Mouse (Mus musculus) forebrain, embryonic 13.5 days (tissue): ENCODE measurements around the gene Grn. TPM values are rescaled to one million over a fixed set of nuclear protein-coding genes. Genes with fewer than 3 reads are reported as not detected.

Experiments used
- ATAC-seq: fragments of 200-750 bp; cut with Nextera tagmentation; 2 replicates; pipeline ENCODE4 v1.8.0; 2017
- H3K27ac ChIP-seq: fragments of 300-500 bp; sonication (generic); 2 replicates; pipeline ENCODE4 v1.5.1; 2015; ENCODE audit warnings: inconsistent platforms, mild to moderate bottlenecking, moderate library complexity
- H3K27me3 ChIP-seq: fragments of 300-500 bp; sonication (generic); 2 replicates; pipeline ENCODE4 v1.6.1; 2015; ENCODE audit warnings: mild to moderate bottlenecking, inconsistent platforms
- H3K36me3 ChIP-seq: fragments of 300-500 bp; sonication (generic); 2 replicates; pipeline ENCODE4 v1.6.1; 2015; ENCODE audit warnings: mild to moderate bottlenecking, inconsistent platforms; ENCODE audit not compliant: poor library complexity, severe bottlenecking
- H3K4me1 ChIP-seq: fragments of 300-500 bp; sonication (generic); 2 replicates; pipeline ENCODE4 v1.6.1; 2015; ENCODE audit warnings: inconsistent platforms
- H3K4me2 ChIP-seq: fragments of 300-500 bp; sonication (generic); 2 replicates; pipeline ENCODE4 v1.6.1; 2015; ENCODE audit warnings: inconsistent platforms, mild to moderate bottlenecking, moderate library complexity
- H3K4me3 ChIP-seq: fragments of 300-500 bp; sonication (generic); 2 replicates; pipeline ENCODE4 v1.5.1; 2015; ENCODE audit warnings: mild to moderate bottlenecking, inconsistent platforms
- H3K9ac ChIP-seq: fragments of 300-500 bp; sonication (generic); 2 replicates; pipeline ENCODE4 v1.6.1; 2015; ENCODE audit warnings: mild to moderate bottlenecking, inconsistent platforms
- H3K9me3 ChIP-seq: fragments of 300-500 bp; sonication (generic); replicated peaks from 2 replicates; pipeline ENCODE4 v1.6.1; 2016; ENCODE audit warnings: inconsistent platforms
- whole genome bisulfite sequencing: fragments of 180-500 bp; shearing (Covaris S2); methylation state at CpG from one replicate; pipeline ENCODE4 v1.1.7; 2015; 5-methylcytosine and 5-hydroxymethylcytosine counted together
- polyA plus RNA-seq: library from polyadenylated mRNA; unstranded; fragments of >200 nt; fragmentation: Nextera tagmentation; extraction: Ambion mirVana; gene quantifications from 2 replicates; pipeline ENCODE4 v1.2.1, GENCODE M21; 2015

Grn gene
- polyA plus RNA-seq, 1 experiment from 2014 or later: 49.5 TPM

DNA sequence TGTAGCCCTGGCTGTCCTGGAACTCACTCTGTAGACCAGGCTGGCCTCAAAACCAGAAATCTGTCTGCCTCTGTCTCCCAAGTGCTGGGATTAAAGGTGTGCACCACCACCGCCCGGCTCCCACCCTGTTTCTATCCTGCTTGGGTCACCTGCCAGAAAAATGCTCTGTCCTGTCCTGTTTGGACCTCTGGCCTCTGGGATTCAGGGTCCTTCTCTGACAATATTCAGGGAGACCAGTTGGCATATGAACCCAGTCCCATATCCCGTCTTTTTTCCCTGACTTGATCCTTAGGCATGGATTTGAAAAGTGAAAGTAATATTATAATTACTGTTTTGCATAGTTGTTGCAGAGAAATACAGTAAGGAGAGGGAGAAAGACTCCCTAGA lies 1.6 kb downstream of the Grn start:
- H3K4me1 ChIP-seq: peaks cover 38% of the 10 kb centered on the region
- 76% methylated on average over 3 of the region's 3 CpGs for WGBS

DNA sequence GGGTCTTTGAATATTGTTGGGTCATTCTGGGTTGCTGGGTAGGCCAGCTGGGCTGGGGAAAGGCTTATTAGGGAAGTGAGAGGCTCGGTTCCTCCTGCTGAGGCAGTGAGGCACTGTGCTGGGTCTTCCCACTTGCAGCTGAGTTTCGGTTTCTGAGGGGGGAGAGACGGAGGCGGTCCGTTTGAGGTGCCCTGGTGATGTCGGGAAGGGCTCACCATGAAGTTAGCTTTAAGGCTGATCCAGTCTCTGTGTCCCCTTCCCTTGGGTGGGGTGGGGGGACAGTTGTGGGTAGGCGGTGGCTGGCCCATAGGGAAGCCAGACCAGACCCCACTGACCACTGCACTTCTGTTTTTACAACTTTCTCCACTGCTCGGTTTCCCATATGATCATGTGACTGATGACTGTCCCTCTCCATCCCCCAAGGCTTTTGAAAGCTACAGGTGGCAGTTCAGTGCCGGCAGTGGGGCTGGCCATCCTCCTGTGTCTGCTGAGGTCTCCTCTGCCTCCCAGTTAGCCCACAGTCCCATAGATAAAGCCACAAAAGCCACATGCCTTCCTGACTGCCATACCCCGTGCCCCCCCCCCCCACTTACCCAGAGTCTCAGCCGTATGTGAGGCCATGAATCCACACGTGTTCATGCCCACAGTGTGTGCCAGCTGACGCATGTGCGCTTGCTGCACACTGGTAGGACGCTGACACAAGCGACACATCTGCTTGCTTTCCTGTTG lies 2.2 kb downstream of the Grn start:
- Histone ChIP-seq H3K4me1 (peaks cover 43% of the 10 kb centered on the region), H3K9me3 (no peaks in the 10 kb centered on the region), H3K4me3 (no peak overlapping the region), H3K27me3 (peaks cover 7% of the 10 kb centered on the region; the same call in 1 of the 2 replicates), H3K9ac (0 out of 2 replicates have a peak overlapping the region, but pooled peaks have one; percentile 16), H3K36me3 (peaks cover 26% of the 10 kb centered on the region), H3K4me2 (0 out of 2 replicates have a peak overlapping the region, but pooled peaks have one; percentile 7), H3K27ac (no peak overlapping the region)
- 72% methylated on average over 16 of the region's 16 CpGs for WGBS
- no peak for ATAC-seq

More for the DNA sequence above, 1.6 kb downstream of the Grn start:
- Histone ChIP-seq H3K9me3 (no peaks in the 10 kb centered on the region), H3K4me2 (0 out of 2 replicates have a peak overlapping the region, but pooled peaks have one; percentile 7), H3K36me3 (peaks cover 22% of the 10 kb centered on the region), H3K4me3 (no peak overlapping the region), H3K9ac (no peak overlapping the region), H3K27me3 (peaks cover 11% of the 10 kb centered on the region; the same call in 1 of the 2 replicates), H3K27ac (no peak overlapping the region)
- ATAC-seq: no peak

DNA sequence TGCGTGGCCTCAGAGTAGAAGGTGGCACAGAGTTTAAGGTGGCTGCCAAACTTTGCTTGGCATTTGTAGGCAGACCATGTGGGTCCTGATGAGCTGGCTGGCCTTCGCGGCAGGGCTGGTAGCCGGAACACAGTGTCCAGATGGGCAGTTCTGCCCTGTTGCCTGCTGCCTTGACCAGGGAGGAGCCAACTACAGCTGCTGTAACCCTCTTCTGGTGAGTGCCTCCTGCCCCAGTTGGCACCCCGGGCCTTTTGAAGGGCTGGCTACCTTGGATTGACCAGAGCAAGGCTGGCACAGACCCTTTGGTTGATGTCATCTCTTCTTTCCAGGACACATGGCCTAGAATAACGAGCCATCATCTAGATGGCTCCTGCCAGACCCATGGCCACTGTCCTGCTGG lies 2.8 kb downstream of the Grn start:
- peaks cover 32% of the 10 kb centered on the region for H3K36me3 ChIP-seq
- WGBS: 93% methylated on average over 6 of the region's 6 CpGs
- peaks cover 49% of the 10 kb centered on the region for H3K4me1 ChIP-seq
- no peak overlapping the region for H3K4me2 ChIP-seq
- H3K9ac ChIP-seq: peak overlapping the region; percentile 16; the same call in 1 of the 2 replicates
- H3K27me3 ChIP-seq: peaks cover 7% of the 10 kb centered on the region; the same call in 1 of the 2 replicates
- ATAC-seq: no peak
- H3K4me3 ChIP-seq: no peak overlapping the region
- no peak overlapping the region for H3K27ac ChIP-seq
- no peaks in the 10 kb centered on the region for H3K9me3 ChIP-seq

- H3K36me3 ChIP-seq: peaks cover 42% of the 10 kb centered on the region
- WGBS: 90% methylated on average over 7 of the region's 7 CpGs
These were observed 3.8 kb downstream of the Grn start for GRCm38 (mm10) chr11:102433866-102434265.

GRCm38 (mm10) chr11:102434406-102434805 lies 4.3 kb downstream of the Grn start:
- Histone ChIP-seq H3K4me2 (no peak overlapping the region), H3K4me3 (no peak overlapping the region), H3K9me3 (no peaks in the 10 kb centered on the region), H3K9ac (no peak overlapping the region), H3K36me3 (peaks cover 47% of the 10 kb centered on the region), H3K27me3 (peaks cover 5% of the 10 kb centered on the region), H3K4me1 (peaks cover 61% of the 10 kb centered on the region), H3K27ac (no peak overlapping the region)
- peak; percentile 48 for ATAC-seq
- 6% methylated on average over 7 of the region's 7 CpGs for WGBS

More at GRCm38 (mm10) chr11:102433866-102434265, 3.8 kb downstream of the Grn start:
- no peak for ATAC-seq
- no peak overlapping the region for H3K4me2 ChIP-seq
- H3K4me3 ChIP-seq: no peak overlapping the region
- H3K9ac ChIP-seq: no peak overlapping the region
- H3K9me3 ChIP-seq: no peaks in the 10 kb centered on the region
- H3K27ac ChIP-seq: no peak overlapping the region
- peaks cover 59% of the 10 kb centered on the region for H3K4me1 ChIP-seq
- peaks cover 6% of the 10 kb centered on the region; the same call in 1 of the 2 replicates for H3K27me3 ChIP-seq

DNA sequence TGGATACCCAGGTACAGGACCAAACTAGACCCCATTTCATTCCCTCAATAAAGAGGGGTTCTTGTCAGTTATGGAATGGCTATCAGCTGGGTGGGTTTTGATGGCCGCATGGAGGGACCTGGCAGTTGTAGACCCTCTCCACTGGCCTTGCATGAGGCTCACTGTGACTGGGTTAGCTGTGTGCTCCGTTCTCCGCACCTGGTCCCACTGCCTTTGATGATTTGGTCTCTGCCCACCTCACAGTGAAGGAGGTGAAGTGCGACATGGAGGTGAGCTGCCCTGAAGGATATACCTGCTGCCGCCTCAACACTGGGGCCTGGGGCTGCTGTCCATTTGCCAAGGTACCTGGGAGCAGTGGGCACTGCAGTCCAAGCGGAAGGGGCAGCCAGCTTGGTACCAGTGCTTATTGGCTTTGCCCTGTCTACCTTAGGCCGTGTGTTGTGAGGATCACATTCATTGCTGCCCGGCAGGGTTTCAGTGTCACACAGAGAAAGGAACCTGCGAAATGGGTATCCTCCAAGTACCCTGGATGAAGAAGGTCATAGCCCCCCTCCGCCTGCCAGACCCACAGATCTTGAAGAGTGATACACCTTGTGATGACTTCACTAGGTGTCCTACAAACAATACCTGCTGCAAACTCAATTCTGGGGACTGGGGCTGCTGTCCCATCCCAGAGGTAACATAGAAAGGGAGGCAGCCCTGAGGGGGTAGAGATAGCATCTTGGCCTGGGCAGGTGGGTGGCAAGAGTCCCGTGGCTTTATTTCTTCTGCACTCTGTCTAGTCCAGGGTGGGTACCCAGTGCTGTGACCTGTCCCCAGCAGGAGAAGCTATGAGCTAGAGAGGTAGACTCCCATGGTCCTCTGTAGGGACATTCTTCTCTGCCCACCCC lies 4.9 kb downstream of the Grn start:
- H3K4me3 ChIP-seq: no peak overlapping the region
- no peak for ATAC-seq
- H3K9ac ChIP-seq: no peak overlapping the region; the same call in 1 of the 2 replicates
- H3K27me3 ChIP-seq: peaks cover 11% of the 10 kb centered on the region; the same call in 1 of the 2 replicates
- H3K9me3 ChIP-seq: no peaks in the 10 kb centered on the region
- 90% methylated on average over 11 of the region's 11 CpGs for WGBS
- H3K27ac ChIP-seq: no peak overlapping the region
- H3K4me2 ChIP-seq: no peak overlapping the region
- peaks cover 55% of the 10 kb centered on the region for H3K4me1 ChIP-seq
- H3K36me3 ChIP-seq: peaks cover 54% of the 10 kb centered on the region

- Histone ChIP-seq H3K4me3 (no peak overlapping the region), H3K27ac (no peak overlapping the region), H3K9ac (no peak overlapping the region), H3K9me3 (no peaks in the 10 kb centered on the region), H3K27me3 (peaks cover 12% of the 10 kb centered on the region; the same call in 1 of the 2 replicates), H3K36me3 (peaks cover 62% of the 10 kb centered on the region), H3K4me2 (no peak overlapping the region), H3K4me1 (peaks cover 50% of the 10 kb centered on the region)
- no peak for ATAC-seq
- WGBS: 91% methylated on average over 18 of the region's 18 CpGs
These were observed 5.8 kb downstream of the Grn start for GRCm38 (mm10) chr11:102435754-102436470.

DNA sequence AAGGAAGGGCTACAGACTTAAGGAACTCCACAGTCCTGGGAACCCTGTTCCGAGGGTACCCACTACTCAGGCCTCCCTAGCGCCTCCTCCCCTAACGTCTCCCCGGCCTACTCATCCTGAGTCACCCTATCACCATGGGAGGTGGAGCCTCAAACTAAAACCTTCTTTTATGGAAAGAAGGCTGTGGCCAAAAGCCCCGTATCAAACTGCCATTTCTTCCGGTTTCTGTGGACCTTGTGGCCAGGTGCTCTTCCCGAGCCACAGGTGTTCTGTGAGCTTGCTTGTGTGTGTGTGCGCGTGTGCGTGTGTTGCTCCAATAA lies 6.3 kb downstream of the Grn start:
- Histone ChIP-seq H3K4me3 (no peak overlapping the region), H3K9me3 (no peaks in the 10 kb centered on the region), H3K9ac (no peak overlapping the region), H3K4me2 (no peak overlapping the region), H3K27ac (no peak overlapping the region), H3K4me1 (peaks cover 45% of the 10 kb centered on the region), H3K36me3 (peaks cover 68% of the 10 kb centered on the region), H3K27me3 (peaks cover 12% of the 10 kb centered on the region; the same call in 1 of the 2 replicates)
- no peak for ATAC-seq
- WGBS: 79% methylated on average over 10 of the region's 10 CpGs

- H3K9ac ChIP-seq: peak overlapping the region; percentile 68
- peaks cover 77% of the 10 kb centered on the region for H3K36me3 ChIP-seq
- H3K27ac ChIP-seq: peak overlapping the region; percentile 70
- H3K4me2 ChIP-seq: peak overlapping the region; percentile 67
- peak; percentile 41; the same call in 1 of the 2 replicates for ATAC-seq
- H3K9me3 ChIP-seq: no peaks in the 10 kb centered on the region
- WGBS: 4% methylated on average over 86 of the region's 87 CpGs
- H3K27me3 ChIP-seq: peaks cover 12% of the 10 kb centered on the region; the same call in 1 of the 2 replicates
- peak overlapping the region; percentile 37 for H3K4me3 ChIP-seq
- peaks cover 40% of the 10 kb centered on the region for H3K4me1 ChIP-seq
These were observed 7.3 kb downstream of the Grn start for GRCm38 (mm10) chr11:102437120-102438061.

- Histone ChIP-seq H3K4me3 (peak overlapping the region; percentile 37), H3K9me3 (no peaks in the 10 kb centered on the region), H3K27ac (peak overlapping the region; percentile 70), H3K4me2 (peak overlapping the region; percentile 67), H3K36me3 (peaks cover 86% of the 10 kb centered on the region), H3K4me1 (peaks cover 40% of the 10 kb centered on the region), H3K27me3 (peaks cover 12% of the 10 kb centered on the region; the same call in 1 of the 2 replicates), H3K9ac (peak overlapping the region; percentile 68)
- ATAC-seq: peak; percentile 30
- 8% methylated on average over 72 of the region's 77 CpGs for WGBS
These were observed 8.3 kb downstream of the Grn start for GRCm38 (mm10) chr11:102438212-102439092.
